Mouse (Mus musculus) erythroblast, adult 5-6 weeks (primary cell): ENCODE data around the gene Nol6. TPM values are rescaled to one million over a fixed set of nuclear protein-coding genes. Genes with fewer than 3 reads are reported as not detected.
A peak's percentile ranks its signal among the peaks of the same experiment; 100 is the strongest.

Experiments
- ATAC-seq: replicated peaks from 2 replicates; pipeline ENCODE4 v1.8.0; 2016; ENCODE audit warnings: moderate number of reproducible peaks, mild to moderate bottlenecking, moderate TSS enrichment, inconsistent platforms; ENCODE audit not compliant: poor library complexity, low FRiP score, severe bottlenecking
- total RNA-seq, 2 experiments: library from RNA; stranded (forward) in 1 of 2; stranded (reverse) in 1 of 2; fragments of 150-400 nt in 1 of 2; fragments of 200-764, 138-1000 nt in 1 of 2; gene quantifications; 2 replicates each; pipeline versions ENCODE4 v1.2.3 to v1.2.4; 2015 to 2017; ENCODE audit warnings: low replicate concordance in 2 of 2

Nol6 gene
- total RNA-seq (2015; ENCODE audit: low replicate concordance), result 1.9 and 2.9 TPM in 2 replicates
- 4.8 and 10.7 TPM in 2 replicates for total RNA-seq (2017; ENCODE audit: low replicate concordance)

DNA sequence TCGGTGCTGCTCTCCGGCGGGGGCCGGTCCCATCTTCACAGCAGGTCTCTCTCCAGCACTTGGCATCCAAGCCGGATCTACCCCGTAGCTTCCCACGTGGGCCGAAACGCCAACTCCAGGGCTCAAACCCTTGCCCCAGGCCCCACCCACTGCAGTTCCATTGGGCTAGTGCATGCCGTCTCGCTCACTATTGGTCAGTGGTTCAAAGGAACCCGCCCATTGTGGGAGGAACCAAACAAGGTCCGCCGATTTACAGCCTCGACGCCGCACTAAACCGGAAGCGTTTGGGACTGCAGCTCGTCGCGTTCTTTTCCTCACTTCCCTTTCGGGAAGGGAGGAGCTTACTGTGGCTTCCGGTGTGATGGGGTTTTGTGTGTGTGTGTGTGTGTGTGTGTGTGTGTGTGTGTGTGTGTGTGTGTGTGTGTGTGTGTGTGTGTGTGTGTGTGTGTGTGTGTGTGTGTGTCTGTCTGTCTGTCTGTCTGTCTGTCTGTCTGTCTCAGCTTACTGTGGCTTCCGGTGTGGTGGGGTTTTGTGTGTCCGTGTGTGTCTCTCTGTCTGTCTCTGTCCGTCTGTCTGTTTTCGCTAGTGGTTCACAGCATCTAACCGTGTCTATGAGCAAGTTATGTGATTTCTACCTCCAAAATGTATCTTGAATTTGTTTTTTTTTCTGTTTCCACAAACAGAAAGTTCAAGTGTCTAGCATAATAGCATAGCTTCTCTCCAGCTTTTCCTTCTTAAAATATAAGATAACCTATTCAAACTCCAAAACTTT is at the start of gene Nol6:
Nol6 (minus strand) TSS at position 276 of the 772 bp plus-strand sequence.
- peak; percentile 97 for ATAC-seq

DNA sequence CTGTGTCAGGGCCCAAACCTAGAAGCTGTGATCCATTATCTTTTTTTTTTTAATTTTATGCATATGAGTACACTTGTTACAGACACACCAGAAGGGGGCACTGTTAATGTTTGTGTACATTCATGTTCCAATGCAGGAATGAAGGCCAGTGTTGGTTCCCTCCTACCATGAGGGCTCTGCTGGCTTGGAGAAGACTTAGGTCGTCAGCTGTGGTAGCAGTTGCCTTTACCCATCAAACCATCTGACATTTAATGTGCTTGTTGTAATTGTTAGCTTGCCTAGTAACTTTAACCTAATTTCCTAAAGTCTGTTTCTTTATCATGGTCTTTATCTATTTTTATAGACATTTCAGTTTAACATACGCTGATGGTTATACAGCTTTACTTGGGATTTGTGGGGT is 46.7 kb upstream of the Nol6 start:
- no peak for ATAC-seq

DNA sequence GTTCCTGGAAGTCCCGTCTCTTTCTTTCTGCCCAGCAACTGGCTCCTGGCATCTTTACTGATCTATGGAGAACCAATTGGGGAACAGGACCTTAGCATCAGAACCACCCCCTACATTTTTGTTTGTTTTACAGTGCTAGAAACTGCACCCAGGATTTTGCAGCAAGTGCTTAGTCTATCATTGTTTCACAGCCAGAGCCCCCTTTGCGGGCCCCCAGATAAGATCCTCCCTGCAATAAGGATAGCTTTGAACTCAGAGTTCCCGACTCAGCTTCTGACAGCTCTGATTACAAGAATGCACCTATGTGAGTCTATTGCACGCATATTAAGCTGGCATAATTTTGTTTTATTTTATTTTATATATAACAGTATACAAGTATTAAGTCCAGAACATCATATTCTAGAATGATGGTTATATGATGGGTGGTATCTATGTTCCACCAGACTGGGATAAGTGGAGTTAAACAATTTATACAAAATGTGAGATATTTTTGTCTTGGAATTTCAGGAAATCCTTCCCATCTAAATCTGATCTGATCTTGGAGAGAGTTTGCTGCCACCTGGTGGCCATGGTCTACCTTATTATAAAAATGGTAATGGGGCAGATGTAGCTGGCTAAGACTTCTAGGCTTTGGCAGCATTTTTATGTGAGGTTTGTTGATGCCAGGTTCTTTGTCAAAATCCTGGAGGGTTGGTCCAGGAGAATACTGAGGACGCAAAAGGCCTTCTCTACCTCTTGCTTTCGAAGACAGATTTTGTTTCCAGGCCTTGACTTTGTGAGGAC is 41.6 kb upstream of the Nol6 start:
- ATAC-seq, result 0 out of 2 replicates have a peak, but pooled peaks have one; percentile 53

DNA sequence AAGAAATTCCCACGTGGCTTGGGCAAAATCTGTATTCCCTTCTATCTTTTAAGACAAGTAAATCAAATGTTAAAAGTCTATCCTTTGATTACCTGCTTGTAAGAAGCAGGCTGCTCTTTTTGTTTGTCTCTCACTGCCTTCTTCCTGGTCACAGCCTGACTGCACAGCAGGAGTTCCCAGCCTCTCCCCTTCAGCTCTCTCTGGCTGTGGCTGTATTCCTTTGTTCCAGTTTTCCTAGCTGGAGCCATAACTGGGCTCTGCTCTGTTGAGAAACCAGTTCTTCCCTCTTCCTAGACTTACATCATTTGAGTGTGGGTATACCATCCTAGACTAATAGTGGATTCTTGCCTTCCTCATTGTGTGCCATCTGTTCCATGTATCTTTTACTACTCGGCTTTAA is 40.7 kb upstream of the Nol6 start:
- ATAC-seq, result no peak

DNA sequence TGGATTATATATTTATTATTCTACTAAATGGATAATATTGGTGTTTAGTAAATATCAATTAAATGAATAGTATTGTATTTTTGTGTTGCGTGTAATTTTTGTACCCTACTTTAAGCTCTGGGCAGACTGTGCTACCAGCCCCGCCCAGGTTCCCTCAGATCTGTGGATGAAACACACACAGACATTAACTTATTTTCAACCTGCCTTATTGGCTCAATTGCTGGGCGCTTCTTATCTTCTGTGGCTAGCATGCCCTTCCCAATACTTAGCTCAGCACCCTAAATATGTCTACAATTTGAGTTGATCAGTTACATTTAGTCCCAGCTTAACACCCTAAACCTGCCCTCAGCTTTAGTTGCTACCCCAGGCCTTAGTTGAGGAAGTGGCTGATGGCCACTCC is 37.0 kb upstream of the Nol6 start:
- ATAC-seq, result peak; percentile 76

DNA sequence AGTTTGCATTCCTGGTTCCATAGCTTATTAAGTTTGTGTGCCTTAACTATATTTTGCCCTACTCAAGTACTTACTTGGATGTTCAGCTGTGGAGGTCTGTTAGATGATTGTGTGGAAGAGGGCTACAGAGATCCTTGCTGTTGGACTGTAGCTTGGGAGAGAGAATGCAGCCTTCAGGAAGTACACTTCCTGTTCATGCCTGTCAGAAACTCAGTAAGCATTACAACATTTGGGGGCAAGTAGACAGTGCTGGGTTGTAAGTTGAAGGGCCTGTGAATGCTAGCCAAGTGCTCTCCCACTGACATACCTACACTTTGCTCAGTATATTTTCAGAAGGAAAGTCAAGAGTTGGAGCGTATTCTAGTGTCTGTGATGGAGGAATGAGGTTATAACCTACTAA is 34.0 kb upstream of the Nol6 start:
- no peak for ATAC-seq

DNA sequence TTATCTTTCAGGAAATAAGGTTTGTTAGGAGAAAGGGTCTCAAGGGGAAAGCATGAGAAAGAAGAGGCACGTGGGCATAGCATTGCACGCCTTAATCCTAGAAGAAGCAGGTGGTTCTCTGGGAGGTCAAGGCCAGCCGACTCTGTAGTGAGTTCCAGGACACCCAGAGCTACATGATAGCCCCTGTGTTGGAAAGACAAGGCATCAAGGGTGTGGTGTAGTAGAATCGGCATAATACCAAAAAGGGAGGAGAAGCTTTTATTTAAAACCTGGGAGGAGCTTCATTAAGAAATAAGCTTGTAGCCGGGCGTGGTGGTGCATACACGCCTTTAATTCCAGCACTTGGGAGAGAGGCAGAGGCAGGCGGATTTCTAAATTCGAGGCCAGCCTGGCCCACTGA is 32.7 kb upstream of the Nol6 start:
- no peak for ATAC-seq

DNA sequence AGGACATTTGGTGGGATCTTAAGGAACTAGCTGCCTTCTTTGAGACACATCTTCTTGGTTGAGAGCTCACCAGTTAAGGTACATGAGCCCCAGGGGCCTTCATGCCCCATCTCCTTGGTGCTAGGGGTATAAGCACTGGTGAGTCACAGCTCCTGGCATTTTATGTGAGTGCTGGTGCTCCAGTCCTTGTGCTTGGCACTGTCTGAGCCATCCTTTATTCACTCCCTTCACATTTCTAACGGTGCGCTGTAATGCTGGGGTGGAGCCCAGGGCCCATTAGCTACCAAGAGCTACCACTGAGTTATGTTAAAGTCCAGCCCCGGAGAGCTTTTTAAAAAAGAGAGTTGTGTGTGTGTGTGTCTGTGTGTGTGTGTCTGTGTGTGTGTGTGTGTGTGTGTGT is 28.9 kb upstream of the Nol6 start:
- ATAC-seq, result peak; percentile 37

DNA sequence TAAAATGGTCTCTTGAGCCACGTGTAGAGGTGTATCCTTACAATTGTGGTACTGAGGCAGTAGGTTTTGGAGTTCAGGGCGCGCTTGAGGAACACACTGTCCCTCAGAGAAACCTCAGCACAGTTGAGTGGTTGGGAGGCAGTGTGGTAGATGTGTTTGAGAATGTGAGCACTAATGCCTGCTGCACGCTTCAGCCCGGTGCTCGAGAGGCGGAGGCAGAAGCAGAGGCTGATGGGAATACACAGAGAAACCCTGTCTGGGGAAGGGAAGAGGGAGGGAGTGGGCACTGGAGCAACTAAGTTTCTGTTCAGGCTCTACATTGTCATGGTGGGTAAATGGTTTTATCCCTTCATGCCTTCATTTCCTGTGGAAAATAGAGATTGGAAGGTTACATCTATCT is 26.9 kb upstream of the Nol6 start:
- ATAC-seq, result no peak

DNA sequence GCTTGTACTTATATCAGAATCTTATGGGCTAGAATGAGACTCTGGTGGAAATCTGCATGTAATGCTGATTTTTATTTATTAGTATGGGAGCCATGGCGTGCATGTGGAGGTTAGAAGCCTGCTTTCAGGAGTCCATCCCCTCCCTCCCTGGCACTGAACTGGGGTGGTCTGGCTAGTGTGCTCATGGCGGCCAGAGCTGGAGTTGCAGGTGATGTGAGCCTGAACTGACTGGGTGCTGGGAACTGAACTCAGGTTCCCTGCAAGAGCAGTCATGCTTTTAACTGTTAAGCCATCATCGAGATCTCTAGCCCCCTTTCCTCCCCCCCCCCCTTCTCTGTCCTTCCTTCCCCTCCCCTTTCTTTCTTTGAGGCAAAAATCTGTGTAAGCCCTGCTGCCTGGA is 25.6 kb upstream of the Nol6 start:
- no peak for ATAC-seq

DNA sequence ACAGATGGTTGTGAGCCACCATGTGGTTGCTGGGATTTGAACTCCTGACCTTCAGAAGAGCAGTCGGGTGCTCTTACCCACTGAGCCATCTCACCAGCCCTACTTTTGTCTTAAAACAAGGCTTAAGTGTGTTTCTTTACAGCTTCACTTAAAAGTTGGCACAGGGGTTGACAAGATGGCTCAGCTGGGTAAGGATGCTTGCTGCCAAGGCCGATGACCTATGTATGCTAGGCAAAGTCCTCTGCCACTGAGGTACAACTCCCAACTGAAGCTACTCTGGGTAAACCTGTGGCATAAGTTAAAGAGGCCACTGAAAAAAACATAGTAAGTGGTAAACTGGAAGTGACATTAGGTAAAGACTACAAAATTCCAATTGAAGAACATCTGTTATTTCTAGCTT is 18.3 kb upstream of the Nol6 start:
- no peak for ATAC-seq

DNA sequence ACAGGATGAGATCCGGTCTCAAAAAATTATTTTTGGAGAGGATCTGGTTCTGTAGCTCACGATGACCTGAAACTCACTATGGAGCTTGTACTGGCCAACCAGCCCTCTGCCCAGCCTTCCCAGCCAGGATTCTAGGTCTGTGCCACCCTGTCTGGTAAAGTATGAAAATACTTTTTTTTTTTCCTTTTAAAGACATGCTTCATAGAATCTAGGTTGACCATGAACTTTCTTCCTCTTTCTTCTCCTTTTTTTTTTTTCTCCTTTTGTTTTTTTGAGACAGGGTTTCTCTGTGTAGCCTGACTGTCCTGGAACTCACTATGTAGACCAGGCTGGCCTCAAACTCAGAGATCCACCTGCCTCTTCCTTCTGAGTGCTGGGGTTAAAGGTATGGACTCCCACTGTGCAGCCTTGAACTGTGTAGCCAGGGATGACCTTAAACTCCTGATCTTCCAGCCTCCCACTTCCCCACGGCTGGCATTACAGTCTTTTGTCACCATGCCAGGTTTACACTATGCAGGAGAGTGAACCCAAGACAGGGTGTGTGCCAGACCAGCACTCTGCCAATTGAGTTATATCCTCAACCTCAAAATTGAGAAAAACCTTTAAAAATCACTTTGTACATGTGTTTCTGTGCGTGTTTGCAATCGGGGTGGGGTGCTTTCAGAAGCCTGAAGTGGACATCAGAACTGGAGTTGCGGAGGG is 16.1 kb upstream of the Nol6 start:
- ATAC-seq, result no peak

DNA sequence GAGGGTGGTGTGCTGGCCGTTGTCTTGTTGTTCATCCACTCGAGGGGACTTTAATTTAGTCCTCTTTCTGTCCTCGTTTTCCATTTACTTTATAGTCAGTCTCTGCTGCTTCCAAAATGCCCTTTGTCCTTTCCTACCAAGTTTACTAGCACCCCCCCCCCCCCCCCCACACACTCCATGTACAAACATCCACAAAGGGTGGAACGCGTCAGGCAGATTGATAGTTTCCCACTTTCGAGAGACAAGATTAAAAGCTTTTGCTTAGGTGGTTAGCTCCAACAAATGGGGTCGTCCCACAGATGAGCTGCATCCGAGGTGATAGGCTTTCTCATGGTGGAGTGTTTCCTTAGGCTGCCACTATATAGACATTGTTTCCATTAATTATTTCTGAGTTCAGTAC is 12.6 kb upstream of the Nol6 start:
- ATAC-seq, result no peak

DNA sequence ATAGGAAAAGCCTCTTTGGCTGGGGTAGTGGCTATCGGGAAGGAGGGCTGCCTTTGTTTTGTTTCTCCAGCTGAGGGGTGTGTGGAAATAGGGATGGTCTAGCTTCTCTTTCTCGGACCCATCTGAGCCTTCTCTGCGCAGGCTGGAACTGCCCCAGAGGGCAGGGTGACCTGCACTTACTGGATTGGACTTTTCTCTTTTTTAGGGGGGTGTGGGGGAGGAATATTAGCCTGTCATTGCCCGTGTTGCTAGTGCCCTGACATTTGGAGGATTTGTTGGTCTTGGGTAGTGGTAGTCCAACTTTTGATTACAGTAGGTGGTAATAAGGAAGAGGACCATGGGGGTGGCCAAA is 12.2 kb upstream of the Nol6 start:
- peak; percentile 34 for ATAC-seq

DNA sequence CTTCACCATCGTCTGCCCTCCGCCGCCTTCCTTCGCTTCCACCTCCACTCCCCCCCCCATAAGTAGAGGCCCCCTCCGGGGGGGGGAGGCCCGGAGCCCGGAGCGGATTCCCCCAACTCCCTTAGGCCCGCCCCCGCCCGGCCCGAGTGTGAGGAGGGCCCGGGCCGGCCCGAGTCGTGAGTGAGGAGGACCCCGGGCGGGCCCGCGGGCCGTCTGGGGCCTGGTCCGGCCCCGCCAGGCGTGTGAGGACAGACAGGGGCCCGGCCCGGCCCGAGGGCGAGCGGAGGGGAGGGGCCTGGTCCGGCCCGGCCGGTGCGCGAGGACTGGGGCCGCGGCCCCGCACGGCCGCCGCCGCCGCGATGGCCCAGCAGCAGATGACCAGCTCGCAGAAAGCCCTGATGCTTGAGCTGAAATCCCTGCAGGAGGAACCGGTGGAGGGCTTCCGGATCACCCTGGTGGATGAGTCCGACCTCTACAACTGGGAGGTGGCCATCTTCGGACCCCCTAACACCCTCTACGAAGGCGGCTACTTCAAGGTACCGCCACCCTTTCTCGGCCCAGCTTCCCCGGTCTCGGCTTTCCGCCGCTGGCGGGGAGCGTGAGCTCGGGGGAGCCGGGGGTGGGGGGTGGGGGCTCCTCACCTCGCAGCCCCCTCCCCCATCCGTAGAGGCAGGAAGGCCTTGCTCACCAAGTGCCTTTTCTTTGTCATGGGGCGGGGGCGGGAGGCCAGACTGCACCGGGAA is 11.6 kb upstream of the Nol6 start, which contains the start of gene Ube2r2:
Ube2r2 (plus strand) TSS at position 33 of the 743 bp plus-strand sequence.
- peak; percentile 13; the same call in 1 of the 2 replicates for ATAC-seq

DNA sequence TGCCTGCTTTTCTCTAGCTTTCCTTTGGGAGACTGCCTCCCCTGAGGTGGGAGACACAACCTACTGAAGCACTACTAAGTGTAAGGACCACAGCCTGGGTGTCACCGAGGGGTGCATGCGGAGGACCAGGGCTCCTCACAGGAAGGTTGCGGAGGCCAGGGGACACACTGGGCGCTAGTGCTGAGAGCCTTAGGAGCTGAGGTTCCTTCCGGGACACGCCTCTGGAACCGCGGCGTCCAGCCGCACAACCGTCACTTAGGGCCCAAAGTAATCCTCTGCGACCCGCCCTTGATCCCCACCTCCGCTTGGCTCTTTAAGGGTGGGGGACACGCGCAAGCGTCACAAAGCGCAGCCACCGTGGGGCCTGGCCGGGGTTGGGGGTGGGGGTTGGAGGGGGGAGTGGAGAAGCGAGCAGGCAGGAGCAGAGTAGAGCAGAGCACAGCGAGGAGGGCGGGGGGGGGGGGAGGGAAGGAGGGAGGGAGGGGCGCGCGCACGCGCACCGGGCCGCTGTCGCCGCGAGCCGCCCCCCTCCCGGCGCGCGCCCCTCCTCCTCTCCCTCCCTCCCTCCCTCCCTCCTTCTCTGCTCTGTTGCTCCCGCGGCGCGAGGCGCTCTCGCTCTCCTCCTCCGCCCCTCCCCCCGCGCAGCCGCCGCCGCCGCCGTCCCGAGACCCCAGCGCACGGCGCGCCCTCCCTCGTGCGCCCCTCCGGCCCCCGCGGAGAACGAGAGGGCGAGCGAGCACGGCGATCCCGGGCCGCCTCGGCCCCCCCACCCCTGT is 10.9 kb upstream of the Nol6 start:
- peak; percentile 42 for ATAC-seq

DNA sequence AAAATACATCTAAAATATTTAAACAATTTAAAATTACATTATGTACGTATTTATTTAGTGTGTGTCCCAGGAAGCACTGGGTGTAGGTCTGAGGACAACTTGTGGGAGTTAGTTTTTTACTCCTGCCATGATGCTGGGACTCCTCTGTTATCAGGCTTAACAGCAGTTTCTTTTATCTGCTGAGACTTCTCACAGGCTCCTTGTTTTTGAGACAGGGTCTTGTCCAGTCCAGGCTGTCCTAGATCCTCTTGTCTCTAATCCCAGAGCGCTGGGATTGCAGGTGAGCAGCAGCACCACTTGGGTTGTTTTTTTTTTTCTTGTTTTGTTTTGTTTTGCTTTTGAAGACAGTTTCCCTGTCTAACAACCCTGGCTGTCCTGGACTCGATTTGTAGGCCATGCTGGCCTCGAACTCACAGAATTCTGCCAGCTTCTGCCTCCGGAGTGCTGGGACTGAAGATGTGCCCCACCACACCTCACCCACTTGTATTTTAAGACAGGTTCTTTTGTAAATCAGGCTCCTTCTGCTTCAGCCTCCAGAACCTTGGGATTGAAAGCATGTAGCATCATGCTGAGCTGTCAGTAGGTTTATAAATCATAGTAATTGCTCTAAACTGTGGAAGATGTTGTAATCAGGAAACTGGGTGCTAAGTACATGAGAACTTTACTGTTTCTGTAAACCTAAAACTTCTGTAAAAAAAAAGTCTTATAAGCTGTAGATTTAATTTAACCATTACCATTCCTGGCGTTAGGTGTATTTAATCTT is 9.5 kb upstream of the Nol6 start:
- ATAC-seq, result peak; percentile 29

DNA sequence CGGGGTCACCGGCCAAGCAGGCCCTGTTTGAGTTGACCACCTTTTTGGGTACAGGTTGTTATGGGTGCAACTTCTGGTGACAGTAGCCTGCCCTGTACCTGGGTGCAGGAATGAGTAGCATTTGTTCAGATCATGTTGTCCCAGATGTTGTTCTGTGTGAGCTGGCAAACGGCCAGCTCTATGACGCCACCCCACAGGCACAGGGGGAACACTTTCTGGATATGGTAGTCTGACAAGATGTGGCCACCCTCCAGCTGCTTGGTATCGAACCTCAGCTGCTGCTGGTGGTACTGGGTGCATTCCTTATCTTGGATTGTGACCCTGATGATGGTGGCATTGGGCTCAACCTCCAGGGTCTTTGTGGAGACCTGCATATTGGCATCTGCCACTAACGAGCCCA is 8.2 kb upstream of the Nol6 start:
- ATAC-seq, result peak; percentile 27
